Mouse (Mus musculus): Measurements from ENCODE around the gene Sec24c.

Sec24c gene

GRCm38 (mm10) chr14:20733041-20733951 lies 59.2 kb downstream of the Sec24c start:
- peak in 1 of 2 experiments; percentile 78 for DNase-seq (ENCODE audit: inconsistent age in 2 of 2, low spot score in 1 of 2)

DNA sequence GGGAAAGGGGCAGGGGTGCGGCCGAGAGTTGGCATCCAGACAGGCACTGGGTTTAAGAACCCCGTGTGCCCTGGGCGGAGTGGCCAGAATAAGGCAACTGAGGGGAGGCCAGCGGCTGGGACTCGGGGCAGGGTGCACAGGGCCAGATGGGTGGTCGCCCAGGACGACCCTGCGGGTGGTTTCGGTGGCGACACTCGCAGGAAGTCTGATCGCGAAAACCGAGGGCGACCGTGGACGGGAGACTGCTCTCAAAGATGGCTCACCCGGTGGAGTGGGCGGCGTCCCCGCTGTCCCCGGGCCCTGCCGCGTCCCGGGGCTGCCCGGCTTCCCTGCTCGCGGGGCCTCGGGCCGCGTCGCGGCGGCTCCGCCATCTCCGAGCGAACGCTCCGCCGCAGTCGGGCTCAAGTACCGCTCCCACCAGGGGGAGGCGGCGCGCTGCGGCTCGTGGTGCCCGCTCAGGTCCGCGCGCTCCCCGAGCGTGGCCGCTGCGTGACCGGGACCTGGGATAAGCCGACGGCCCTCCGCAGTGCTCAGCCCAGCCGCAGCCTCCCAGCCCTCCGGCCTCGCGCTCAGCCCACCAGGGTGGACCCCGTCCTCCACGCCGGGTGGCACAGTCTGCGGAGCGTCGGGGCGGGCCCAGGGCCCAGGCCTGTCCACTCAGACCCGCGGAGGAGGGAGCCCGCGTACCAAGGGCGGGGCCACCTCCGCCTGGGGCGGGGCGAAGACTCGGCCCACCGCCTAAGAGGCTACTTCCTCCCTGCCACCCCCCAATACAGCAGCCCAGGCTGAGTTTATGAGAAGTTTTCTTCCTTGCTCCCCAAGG lies 60.1 kb downstream of the Sec24c start, which contains the start of gene Ndst2:
TSS of gene Ndst2 (minus strand) at position 611 of the 823 bp plus-strand sequence.
- peak; percentile 92 to 97 for DNase-seq (ENCODE audit: inconsistent age in 2 of 2, low spot score in 1 of 2)

DNA sequence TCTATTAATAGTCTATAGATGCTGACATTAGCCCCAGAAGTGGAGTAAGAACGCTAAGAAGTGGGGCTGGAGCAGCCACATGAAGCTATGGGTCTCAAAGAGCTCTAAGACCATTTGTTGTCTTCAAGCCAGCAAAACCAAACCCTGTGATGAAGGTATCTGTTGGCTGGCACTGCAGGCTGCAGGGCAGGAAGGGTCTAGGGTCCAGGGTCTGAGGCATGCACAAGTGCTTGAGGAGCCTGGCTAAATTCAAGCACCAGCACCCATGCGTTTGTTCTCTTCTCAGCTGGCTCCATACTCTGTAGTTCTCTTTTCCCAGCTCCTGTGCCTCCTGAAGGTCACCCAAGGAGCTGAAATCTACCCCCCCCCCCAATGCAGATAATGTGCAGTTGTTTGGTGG lies 60.9 kb downstream of the Sec24c start:
- DNase-seq (ENCODE audit: inconsistent age in 2 of 2, low spot score in 1 of 2), result no peak

- no peak for DNase-seq (ENCODE audit: inconsistent age in 2 of 2, low spot score in 1 of 2)
Measured at GRCm38 (mm10) chr14:20735892-20736390, 61.8 kb downstream of the Sec24c start.

- peak; percentile 63 to 79 for DNase-seq (ENCODE audit: inconsistent age in 2 of 2, low spot score in 1 of 2)
Measured at GRCm38 (mm10) chr14:20737306-20737705, 63.2 kb downstream of the Sec24c start.

- DNase-seq (ENCODE audit: inconsistent age in 2 of 2, low spot score in 1 of 2), result no peak
Measured at GRCm38 (mm10) chr14:20738511-20738910, 64.4 kb downstream of the Sec24c start.

- no peak for DNase-seq (ENCODE audit: inconsistent age in 2 of 2, low spot score in 1 of 2)
Measured at GRCm38 (mm10) chr14:20741301-20741700, 67.2 kb downstream of the Sec24c start.

DNA sequence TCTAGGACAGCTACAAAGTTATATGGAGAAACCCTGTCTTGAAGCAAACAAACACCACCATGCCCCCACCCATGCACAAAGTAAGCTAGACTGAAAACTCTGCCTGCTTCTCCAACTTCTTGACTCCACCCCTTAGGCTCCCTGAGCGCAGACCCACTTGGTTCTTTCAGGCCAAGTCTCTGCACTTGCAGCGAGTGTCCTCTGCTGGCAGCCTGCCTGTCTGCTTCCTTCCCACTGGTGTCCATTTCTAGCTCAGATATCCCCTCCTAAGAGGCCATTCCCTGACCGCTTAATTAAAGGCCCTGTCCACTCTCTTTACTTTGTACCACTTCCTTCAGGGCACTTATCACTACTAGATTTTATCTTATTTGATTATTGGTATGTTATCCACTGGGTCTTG lies 69.5 kb downstream of the Sec24c start:
- no peak for DNase-seq (ENCODE audit: inconsistent age in 2 of 2, low spot score in 1 of 2)

Data from adrenal gland, adult (tissue).